Mouse (Mus musculus) cortical plate, adult 2 months (tissue): ENCODE data around the gene Treml2.

Experiments used
- CTCF ChIP-seq: fragments of 200-500 bp; IDR thresholded peaks from 2 replicates; pipeline ENCODE4 v1.5.1; 2011; ENCODE audit warnings: mild to moderate bottlenecking, control low read depth, low read length; ENCODE audit not compliant: insufficient read depth; ENCODE audit errors: extremely low read depth
- POLR2A ChIP-seq: fragments of 200-500 bp; IDR thresholded peaks from 2 replicates; pipeline ENCODE4 v1.6.1; 2011; ENCODE audit warnings: mild to moderate bottlenecking, low read length, control low read depth; ENCODE audit not compliant: insufficient read depth; ENCODE audit errors: extremely low read depth

GRCm38 (mm10) chr17:48272598-48272997 is 26.7 kb upstream of the Treml2 start:
- TF ChIP-seq CTCF (no peak), POLR2A (no peak)
